Mouse (Mus musculus) MEL (cell line): ENCODE measurements around the gene Crb3. TPM values are rescaled to one million over a fixed set of nuclear protein-coding genes. Genes with fewer than 3 reads are reported as not detected.
"Not testable (repeated sequence)": the region's sequence is repeated elsewhere in the genome, so short reads cannot be mapped to it uniquely, and the experiment has no call there.

Source experiments
- DNase-seq: peaks from one replicate; pipeline ENCODE4 v3.0.0; 2011; ENCODE audit warnings: low read depth, low spot score
- H3K27ac ChIP-seq: 2 replicates; pipeline ENCODE4 v1.5.1; 2012; ENCODE audit warnings: low read depth, mild to moderate bottlenecking, control low read depth, low read length, moderate library complexity; ENCODE audit not compliant: control insufficient read depth
- H3K27me3 ChIP-seq, 2 experiments: fragments of 150-350 bp in 1 of 2; sonication (generic) in 1 of 2; 2 replicates each; pipeline ENCODE4 v1.6.1; 2012; ENCODE audit warnings: low read length in 2 of 2, mild to moderate bottlenecking in 2 of 2, improper control_type of control experiment in 1 of 2, moderate library complexity in 1 of 2; ENCODE audit not compliant: insufficient read depth in 2 of 2, control insufficient read depth in 1 of 2
- H3K36me3 ChIP-seq, 2 experiments: 2 replicates each; pipeline ENCODE4 v1.6.1; 2012 to 2014; ENCODE audit warnings: low read length in 2 of 2, improper control_type of control experiment in 1 of 2, inconsistent platforms in 1 of 2, mild to moderate bottlenecking in 1 of 2; ENCODE audit not compliant: insufficient read depth in 2 of 2, control insufficient read depth in 1 of 2
- H3K4me1 ChIP-seq, 2 experiments: fragments of 150-350 bp in 1 of 2; sonication (generic) in 1 of 2; 2 replicates each; pipeline ENCODE4 v1.6.1; 2012; ENCODE audit warnings: low read length in 2 of 2, improper control_type of control experiment in 1 of 2, mild to moderate bottlenecking in 1 of 2; ENCODE audit not compliant: insufficient read depth in 2 of 2, control insufficient read depth in 1 of 2
- H3K4me3 ChIP-seq, 2 experiments: fragments of 150-350 bp in 1 of 2; sonication (generic) in 1 of 2; 2 replicates each; pipeline ENCODE4 v1.5.1; 2012; ENCODE audit warnings: low read depth in 2 of 2, low read length in 2 of 2, mild to moderate bottlenecking in 2 of 2, moderate library complexity in 2 of 2, control low read depth in 1 of 2, improper control_type of control experiment in 1 of 2; ENCODE audit not compliant: control insufficient read depth in 1 of 2, insufficient read depth in 1 of 2
- H3K79me2 ChIP-seq: 2 replicates; pipeline ENCODE4 v1.6.1; 2012; ENCODE audit warnings: mild to moderate bottlenecking, low read length, moderate library complexity; ENCODE audit not compliant: control insufficient read depth, poor library complexity, insufficient read depth
- H3K9ac ChIP-seq: 2 replicates; pipeline ENCODE4 v1.6.1; 2012; ENCODE audit warnings: low read depth, mild to moderate bottlenecking, control low read depth, low read length, moderate library complexity; ENCODE audit not compliant: control insufficient read depth, poor library complexity, severe bottlenecking
- H3K9me3 ChIP-seq: fragments of 150-350 bp; sonication (generic); replicated peaks from 2 replicates; pipeline ENCODE4 v1.6.1; 2012; ENCODE audit warnings: mild to moderate bottlenecking, low read length, improper control_type of control experiment, moderate library complexity; ENCODE audit not compliant: insufficient read depth
- CTCF ChIP-seq, 3 experiments: IDR thresholded peaks in 2 of 3; conservative IDR thresholded peaks in 1 of 3; 2 replicates each; pipeline ENCODE4 v1.5.1; 2011 to 2012; ENCODE audit warnings: low read length in 3 of 3, low read depth in 2 of 3, mild to moderate bottlenecking in 2 of 3, improper control_type of control experiment in 1 of 3, inconsistent platforms in 1 of 3, mixed read lengths in 1 of 3, moderate library complexity in 1 of 3; ENCODE audit not compliant: control insufficient read depth in 1 of 3, insufficient read depth in 1 of 3, poor library complexity in 1 of 3, severe bottlenecking in 1 of 3
- GATA1 ChIP-seq: IDR thresholded peaks from 2 replicates; pipeline ENCODE4 v1.6.1; 2011; ENCODE audit warnings: low read depth, low read length, improper control_type of control experiment
- MXI1 ChIP-seq: IDR thresholded peaks from 2 replicates; pipeline ENCODE4 v1.6.1; 2011; ENCODE audit warnings: mild to moderate bottlenecking, low read depth, low read length, improper control_type of control experiment
- MYB ChIP-seq: IDR thresholded peaks from 2 replicates; pipeline ENCODE4 v1.6.1; 2011; ENCODE audit warnings: mild to moderate bottlenecking, low read depth, low read length, improper control_type of control experiment
- NELFE ChIP-seq: IDR thresholded peaks from 2 replicates; pipeline ENCODE4 v1.6.1; 2011; ENCODE audit warnings: low read depth, low read length, improper control_type of control experiment
- POLR2AphosphoS5 ChIP-seq: IDR thresholded peaks from 2 replicates; pipeline ENCODE4 v1.6.1; 2012; ENCODE audit warnings: low read depth, borderline replicate concordance, mild to moderate bottlenecking, inconsistent platforms, low read length, moderate library complexity, mixed read lengths
- RAD21 ChIP-seq: IDR thresholded peaks from 2 replicates; pipeline ENCODE4 v1.6.1; 2011; ENCODE audit warnings: mild to moderate bottlenecking, low read depth, low read length, improper control_type of control experiment
- SIN3A ChIP-seq: IDR thresholded peaks from 2 replicates; pipeline ENCODE4 v1.6.1; 2012; ENCODE audit warnings: low read length, improper control_type of control experiment, inconsistent platforms
- SMC3 ChIP-seq: IDR thresholded peaks from 2 replicates; pipeline ENCODE4 v1.6.1; 2011; ENCODE audit warnings: low read depth, low read length, improper control_type of control experiment
- TAL1 ChIP-seq: IDR thresholded peaks from 2 replicates; pipeline ENCODE4 v1.6.1; 2012; ENCODE audit warnings: mild to moderate bottlenecking, inconsistent platforms, low read length, moderate library complexity, mixed read lengths
- TCF12 ChIP-seq: IDR thresholded peaks from 2 replicates; pipeline ENCODE4 v1.6.1; 2014; ENCODE audit warnings: low read depth, mild to moderate bottlenecking, inconsistent platforms, low read length, improper control_type of control experiment, moderate library complexity
- USF1 ChIP-seq: IDR thresholded peaks from 2 replicates; pipeline ENCODE4 v1.6.1; 2014; ENCODE audit warnings: low read depth, mild to moderate bottlenecking, inconsistent platforms, low read length, improper control_type of control experiment, moderate library complexity
- USF2 ChIP-seq, 2 experiments: IDR thresholded peaks; 2 replicates each; pipeline ENCODE4 v1.6.1; 2011 to 2012; ENCODE audit warnings: improper control_type of control experiment in 2 of 2, low read length in 2 of 2, borderline replicate concordance in 1 of 2, inconsistent platforms in 1 of 2, low read depth in 1 of 2, mild to moderate bottlenecking in 1 of 2; ENCODE audit not compliant: insufficient read depth in 1 of 2
- ZC3H11A ChIP-seq: IDR thresholded peaks from 2 replicates; pipeline ENCODE4 v1.6.1; 2012; ENCODE audit warnings: low read depth, mild to moderate bottlenecking, inconsistent platforms, low read length, improper control_type of control experiment
- ZNF384 ChIP-seq: IDR thresholded peaks from 2 replicates; pipeline ENCODE4 v1.6.1; 2012; ENCODE audit warnings: low read depth, mild to moderate bottlenecking, inconsistent platforms, low read length, improper control_type of control experiment
- polyA plus RNA-seq, 2 experiments: library from polyadenylated mRNA; stranded (reverse) in 1 of 2; unstranded in 1 of 2; fragments of >175 nt in 1 of 2; fragments of >200 nt in 1 of 2; gene quantifications; 2 replicates each; pipeline versions ENCODE4 v1.2.1 to v1.2.4; 2012; ENCODE audit warnings: low replicate concordance in 2 of 2, low read depth in 1 of 2; ENCODE audit not compliant: insufficient read length in 2 of 2, insufficient read depth in 1 of 2, missing spikeins in 1 of 2
- total RNA-seq: library from RNA; depleted of rRNA; stranded (reverse); fragments of 300-350 nt; gene quantifications from 2 replicates; pipeline ENCODE4 v1.2.3, GENCODE M21; 2012

The Crb3 gene
- total and polyA plus RNA-seq, 3 experiments = 0.19 TPM; not detected in 2

DNA sequence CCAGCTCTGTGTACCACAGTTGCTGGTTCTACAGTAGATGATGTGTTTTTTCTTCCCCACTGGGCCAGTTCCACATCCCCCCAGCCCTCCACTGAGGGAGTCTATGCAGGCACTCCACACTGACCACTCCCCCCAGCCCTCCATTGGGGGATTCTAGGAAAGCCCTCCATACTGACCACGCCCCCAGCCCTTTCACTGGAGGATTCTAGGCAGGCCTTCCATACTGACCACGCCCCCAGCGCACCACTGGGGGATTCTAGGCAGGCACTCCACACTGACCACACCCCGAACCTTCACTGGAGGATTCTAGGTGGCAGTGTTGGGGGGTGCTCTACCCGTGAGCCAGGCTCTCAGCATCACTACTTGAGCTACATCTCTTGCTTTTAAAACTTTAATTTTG is 11.5 kb upstream of the Crb3 start:
- Histone ChIP-seq H3K36me3 (peaks cover 0 to 3% of the 10 kb centered on the region in 2 experiments; a peak in 1 of 4 replicates), H3K9me3 (no peaks in the 10 kb centered on the region), H3K27me3 (no peaks in the 10 kb centered on the region)
- peak; percentile 38 for DNase-seq
- TF ChIP-seq USF2 (IDR thresholded peaks at IDR 0.05; ENCODE audit: borderline replicate concordance in 1 of 2, insufficient read depth in 1 of 2, low read depth in 1 of 2, low read length in 2 of 2) (no peak), NELFE (no peak), GATA1 (no peak)
- TF ChIP-seq, all 39 proteins: peak for 0
- no peak overlapping the region for H3K9ac ChIP-seq
- no peak overlapping the region for H3K27ac ChIP-seq
- H3K4me1 ChIP-seq = no peaks in the 10 kb centered on the region
- no peaks in the 10 kb centered on the region for H3K79me2 ChIP-seq
- H3K4me3 ChIP-seq = no peak overlapping the region

DNA sequence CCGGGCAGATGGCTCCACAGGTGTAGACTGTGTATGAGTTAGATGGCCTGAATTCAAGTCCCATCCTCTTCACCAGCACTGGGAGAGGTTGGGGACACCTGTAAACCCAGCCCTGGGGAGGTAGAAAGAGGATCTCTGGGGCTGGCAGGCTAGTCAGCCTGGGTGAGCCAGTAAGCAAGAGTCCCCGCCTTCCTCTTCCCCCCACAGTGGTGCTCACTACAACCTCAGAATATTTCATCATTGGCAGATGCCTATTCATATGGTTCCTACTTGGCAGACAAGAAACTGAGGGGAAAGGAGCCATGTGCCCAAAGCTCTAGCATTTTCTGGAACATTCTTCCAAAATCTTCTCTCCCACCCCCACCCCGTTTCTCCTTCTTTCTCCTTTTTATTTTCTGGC is 10.1 kb upstream of the Crb3 start:
- Histone ChIP-seq H3K27ac (no peak overlapping the region), H3K36me3 (peaks cover 0 to 3% of the 10 kb centered on the region in 2 experiments; a peak in 1 of 4 replicates), H3K9me3 (no peaks in the 10 kb centered on the region), H3K27me3 (no peaks in the 10 kb centered on the region), H3K4me1 (no peaks in the 10 kb centered on the region), H3K79me2 (no peaks in the 10 kb centered on the region), H3K4me3 (no peak overlapping the region), H3K9ac (no peak overlapping the region)
- TF ChIP-seq TAL1 (no peak), MYB (no peak), POLR2AphosphoS5 (no peak), USF1 (no peak), TCF12 (no peak), MXI1 (no peak)
- DNase-seq = no peak

DNA sequence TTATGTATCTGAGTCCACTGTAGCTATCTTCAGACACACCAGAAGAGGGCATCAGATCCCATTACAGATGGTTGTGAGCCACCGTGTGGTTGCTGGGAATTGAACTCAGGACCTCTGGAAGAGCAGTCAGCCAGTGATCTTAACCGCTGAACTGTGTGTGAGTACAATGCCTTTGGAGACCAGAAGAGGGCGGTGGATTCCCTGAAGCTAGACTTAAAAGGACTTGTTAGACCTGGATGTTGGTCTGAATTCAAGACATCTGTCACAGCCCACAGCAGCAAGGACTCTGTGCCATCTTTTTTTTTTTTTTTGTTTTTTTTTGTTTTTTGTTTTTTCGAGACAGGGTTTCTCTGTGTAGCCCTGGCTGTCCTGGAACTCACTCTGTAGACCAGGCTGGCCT is 7.2 kb upstream of the Crb3 start:
- not testable (repeated sequence) for H3K9me3 ChIP-seq, H3K27me3 ChIP-seq, H3K79me2 ChIP-seq, H3K4me1 ChIP-seq, H3K27ac ChIP-seq, H3K4me3 ChIP-seq, H3K9ac ChIP-seq, H3K36me3 ChIP-seq
- TF ChIP-seq SIN3A = peak; percentile 30; the same call in 1 of the 2 replicates
- peak; percentile 57 for TF ChIP-seq RAD21
- TF ChIP-seq ZC3H11A = peak; percentile 61
- peak; percentile 68 for TF ChIP-seq SMC3
- peak; percentile 50; the same call in 1 of the 2 replicates for TF ChIP-seq ZNF384
- TF ChIP-seq CTCF (IDR thresholded peaks at IDR 0.05 in 2 of 3, conservative IDR thresholded peaks at IDR 0.05 in 1 of 3; ENCODE audit: control insufficient read depth in 1 of 3, insufficient read depth in 1 of 3, low read depth in 2 of 3, low read length in 3 of 3, poor library complexity in 1 of 3, severe bottlenecking in 1 of 3) = peak; percentile 38 to 66 (median 44); a peak in 5 of 6 replicates
- peak; percentile 80 for DNase-seq
